In genomic region chr6:34168834-34169233, GRCm38 (mm10) we compare ENCODE assay signal across 16 mouse cellular contexts.
"Had no signal": no experiment of that assay in that cellular context is flagged by ENCODE, and none has a peak within 500 bp of the region (broad histone marks: within the 10 kb centered on the region; RNA-seq: fewer than 3 reads in every experiment).

No protein-coding gene starts in this region.

- ATAC-seq: hindbrain, postnatal 0 days; intestine, embryonic 16.5 days; liver, embryonic 12.5 days had no signal

- DNase-seq: gastrocnemius, adult 2 months; gastrocnemius, postnatal 10 days; gastrocnemius, postnatal 36 days; heart, adult 11 months; heart, adult 2 months; heart, postnatal 14 days; heart, postnatal 36 days; kidney, adult 11 months; kidney, adult 8-10 months; kidney, postnatal 10 days; kidney, postnatal 25 days; kidney, postnatal 4 days; left cerebral cortex, postnatal 4 days had no signal
